8 mouse cellular contexts compared by ENCODE assay signal in genomic region chr6:47739696-47740095, GRCm38 (mm10).
A peak's percentile ranks its signal among the peaks of the same experiment; 100 is the strongest.
DNase-seq lines count a peak whose midpoint lies in the region; ATAC-seq and TF ChIP-seq lines count a peak whose summit lies in the region.
"Not testable (repeated sequence)": the region's sequence is repeated elsewhere in the genome, so short reads cannot be mapped to it uniquely, and the experiment has no call there.

No protein-coding gene starts in this region.

- H3K9me3 ChIP-seq in forebrain, embryonic 12.5 days = not testable (repeated sequence)

- not testable (repeated sequence) for H3K4me2 ChIP-seq in forebrain, embryonic 12.5 days

- not testable (repeated sequence) for H3K9ac ChIP-seq in forebrain, embryonic 12.5 days

- not testable (repeated sequence) for ATAC-seq in forebrain, embryonic 12.5 days (ENCODE audit: low FRiP score)

- not testable (repeated sequence) for H3K27me3 ChIP-seq in forebrain, embryonic 12.5 days

- H3K4me1 ChIP-seq in forebrain, embryonic 12.5 days = not testable (repeated sequence)

- H3K4me3 ChIP-seq in forebrain, embryonic 12.5 days (replicated peaks) = 0 out of 2 replicates have a peak overlapping the region, but pooled peaks have one; percentile 19
- H3K4me3 ChIP-seq in left cerebral cortex, adult 2 months = not testable (repeated sequence)

- DNase-seq in cerebellum, adult 11-12 months = peak; percentile 81
- peak; percentile 47 to 70 for DNase-seq in heart, adult 9 months (ENCODE audit: low spot score in 2 of 2)
- peak; percentile 78 for DNase-seq in kidney, adult 9 months
- DNase-seq in left cerebral cortex, adult 2 months (ENCODE audit: extremely low spot score in 1 of 2, low spot score in 2 of 2) = peak; percentile 65 to 72
- DNase-seq in lung, postnatal 14 days = peak; percentile 72
- DNase-seq in spleen, adult 12 weeks (ENCODE audit: low spot score) = peak; percentile 74
- DNase-seq in urinary bladder, adult 2 months (ENCODE audit: low spot score) = peak; percentile 46

- H3K36me3 ChIP-seq in forebrain, embryonic 12.5 days (replicated peaks) = not testable (repeated sequence)

- WGBS in forebrain, embryonic 12.5 days = 17% methylated on average over 14 of the region's 26 CpGs

- H3K27ac ChIP-seq in forebrain, embryonic 12.5 days; left cerebral cortex, adult 2 months: not testable (repeated sequence)

- intact Hi-C loops in left cerebral cortex, adult 2 months (cut with DNase I) = not testable (repeated sequence)

- TF ChIP-seq CTCF in left cerebral cortex, adult 2 months (IDR thresholded peaks at IDR 0.05) = not testable (repeated sequence)
